Mouse (Mus musculus) intestine, postnatal 0 days (tissue): ENCODE results near the gene Myo15. TPM values are rescaled to one million over a fixed set of nuclear protein-coding genes. Genes with fewer than 3 reads are reported as not detected.
A peak's percentile ranks its signal among the peaks of the same experiment; 100 is the strongest.
"Not testable (repeated sequence)": the region's sequence is repeated elsewhere in the genome, so short reads cannot be mapped to it uniquely, and the experiment has no call there.

Source experiments
- ATAC-seq: fragments of 200-750 bp; cut with Nextera tagmentation; 2 replicates; pipeline ENCODE4 v1.8.0; 2017; ENCODE audit warnings: mild to moderate bottlenecking, moderate TSS enrichment, moderate library complexity
- H3K27ac ChIP-seq: fragments of 300-500 bp; sonication (generic); 2 replicates; pipeline ENCODE4 v1.5.1; 2014; ENCODE audit warnings: mild to moderate bottlenecking, low read depth, low read length, moderate library complexity
- H3K27me3 ChIP-seq: fragments of 300-500 bp; sonication (generic); replicated peaks from 2 replicates; pipeline ENCODE4 v1.6.1; 2014; ENCODE audit warnings: low read length, mixed read lengths; ENCODE audit not compliant: control insufficient read depth, insufficient read depth
- H3K36me3 ChIP-seq: fragments of 300-500 bp; sonication (generic); 2 replicates; pipeline ENCODE4 v1.6.1; 2014; ENCODE audit warnings: mild to moderate bottlenecking, moderate library complexity; ENCODE audit not compliant: control insufficient read depth, insufficient read depth
- H3K4me1 ChIP-seq: fragments of 300-500 bp; sonication (generic); replicated peaks from 2 replicates; pipeline ENCODE4 v1.6.1; 2014; ENCODE audit warnings: antibody characterized with exemption, low read length, mixed read lengths; ENCODE audit not compliant: control insufficient read depth, insufficient read depth
- H3K4me2 ChIP-seq: fragments of 300-500 bp; sonication (generic); replicated peaks from 2 replicates; pipeline ENCODE4 v1.6.1; 2014; ENCODE audit warnings: low read depth, mild to moderate bottlenecking, moderate library complexity
- H3K4me3 ChIP-seq: fragments of 300-500 bp; sonication (generic); 2 replicates; pipeline ENCODE4 v1.5.1; 2014; ENCODE audit warnings: low read depth, low read length
- H3K9ac ChIP-seq: fragments of 300-500 bp; sonication (generic); 2 replicates; pipeline ENCODE4 v1.6.1; 2014; ENCODE audit warnings: mild to moderate bottlenecking, low read depth, low read length
- H3K9me3 ChIP-seq: fragments of 300-500 bp; sonication (generic); 2 replicates; pipeline ENCODE4 v1.6.1; 2016; ENCODE audit warnings: mixed run types; ENCODE audit not compliant: control insufficient read depth
- CTCF ChIP-seq: sonication (generic); IDR thresholded peaks from 2 replicates; pipeline ENCODE4 v1.5.1; 2016; ENCODE audit warnings: low read depth, mild to moderate bottlenecking, control low read depth, antibody characterized with exemption, moderate library complexity
- WGBS: fragments of 180-500 bp; shearing (Covaris S2); extraction: QIAGEN DNeasy Blood & Tissue Kit; methylation state at CpG from one replicate; pipeline ENCODE4 v1.1.7; 2014; 5-methylcytosine and 5-hydroxymethylcytosine counted together
- polyA plus RNA-seq: library from polyadenylated mRNA; unstranded; fragments of >200 nt; fragmentation: Nextera tagmentation; extraction: Ambion mirVana; gene quantifications from 2 replicates; pipeline ENCODE4 v1.2.1, GENCODE M21; 2015

The Myo15 gene
- polyA plus RNA-seq, 1 experiment from 2014 or later = 0.03 TPM

DNA sequence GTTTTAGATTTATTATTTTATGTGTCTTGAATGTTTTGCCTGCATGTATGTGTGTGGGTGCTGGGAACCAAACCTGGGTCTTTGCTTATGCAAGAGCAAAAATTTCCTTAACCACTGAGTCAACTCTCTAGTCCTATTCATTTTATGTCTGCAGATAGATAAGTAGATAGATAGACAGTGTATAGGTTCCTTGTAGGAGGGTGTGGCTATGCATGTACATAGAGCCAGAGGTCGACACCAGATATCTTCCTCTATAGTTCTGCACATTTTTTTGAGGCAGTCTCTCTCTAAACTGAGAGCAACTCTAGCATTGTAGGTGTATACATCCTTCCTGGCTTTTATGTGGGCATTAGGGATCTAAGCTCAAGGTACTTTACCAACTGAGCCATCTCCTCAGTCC is 34.0 kb upstream of the Myo15 start:
- Histone ChIP-seq H3K4me1 (no peaks in the 10 kb centered on the region), H3K4me2 (no peak overlapping the region), H3K27me3 (no peaks in the 10 kb centered on the region), H3K36me3 (peaks cover 76% of the 10 kb centered on the region), H3K9ac (no peak overlapping the region), H3K27ac (no peak overlapping the region), H3K4me3 (no peak overlapping the region), H3K9me3 (no peaks in the 10 kb centered on the region)
- no peak for ATAC-seq
- no peak for TF ChIP-seq CTCF
- WGBS = 54% methylated on average over 1 of the region's 1 CpGs

DNA sequence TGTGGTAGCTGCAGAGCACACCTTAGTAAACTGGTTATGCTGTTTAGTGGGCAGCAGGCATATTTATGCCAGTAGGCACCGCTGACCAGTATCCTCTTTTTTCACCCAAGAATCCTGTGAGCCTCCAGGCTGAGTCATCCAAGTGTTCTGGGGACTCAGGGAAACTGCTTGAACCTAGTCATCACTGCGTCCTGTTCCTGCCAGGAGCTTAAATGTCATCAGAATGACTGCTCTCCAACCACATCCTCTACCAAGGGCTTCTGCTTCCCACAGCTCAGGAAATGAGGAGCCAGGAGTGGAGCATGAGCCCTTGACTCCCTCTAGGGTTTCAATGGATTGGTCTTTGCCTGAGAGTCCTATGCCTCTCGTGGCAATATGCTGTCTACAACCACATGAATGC is 32.5 kb upstream of the Myo15 start:
- H3K9ac ChIP-seq = no peak overlapping the region
- H3K9me3 ChIP-seq = no peaks in the 10 kb centered on the region
- no peak for TF ChIP-seq CTCF
- H3K27me3 ChIP-seq = no peaks in the 10 kb centered on the region
- no peak overlapping the region for H3K27ac ChIP-seq
- no peak overlapping the region for H3K4me3 ChIP-seq
- no peak overlapping the region for H3K4me2 ChIP-seq
- no peaks in the 10 kb centered on the region for H3K4me1 ChIP-seq
- H3K36me3 ChIP-seq = peaks cover 73% of the 10 kb centered on the region
- WGBS = 91% methylated on average over 3 of the region's 3 CpGs
- ATAC-seq = no peak

DNA sequence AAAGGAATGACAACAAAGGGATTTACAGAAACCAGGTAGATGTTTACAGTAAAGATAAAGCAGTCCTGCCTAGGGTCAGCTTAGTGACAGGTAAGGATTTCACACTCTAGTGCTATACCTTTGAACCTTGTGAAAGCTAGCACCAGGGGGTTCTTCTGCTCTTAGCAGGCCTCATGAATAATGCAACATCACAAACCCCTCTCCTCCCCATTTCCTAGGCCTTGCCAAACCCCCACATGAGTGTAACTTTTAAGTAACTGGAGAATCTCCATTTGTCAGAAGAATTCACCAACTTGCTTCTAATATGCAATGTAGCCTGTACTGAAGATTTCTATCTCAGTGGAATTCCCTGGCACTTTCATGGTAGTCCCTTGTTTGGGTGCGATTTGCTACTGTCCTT is 29.5 kb upstream of the Myo15 start:
- peaks cover 72% of the 10 kb centered on the region for H3K36me3 ChIP-seq
- not testable (repeated sequence) for H3K9me3 ChIP-seq, H3K4me2 ChIP-seq, ATAC-seq, H3K4me3 ChIP-seq, H3K4me1 ChIP-seq, H3K27ac ChIP-seq, H3K9ac ChIP-seq, H3K27me3 ChIP-seq
- 15% methylated on average over 1 of the region's 1 CpGs for WGBS

DNA sequence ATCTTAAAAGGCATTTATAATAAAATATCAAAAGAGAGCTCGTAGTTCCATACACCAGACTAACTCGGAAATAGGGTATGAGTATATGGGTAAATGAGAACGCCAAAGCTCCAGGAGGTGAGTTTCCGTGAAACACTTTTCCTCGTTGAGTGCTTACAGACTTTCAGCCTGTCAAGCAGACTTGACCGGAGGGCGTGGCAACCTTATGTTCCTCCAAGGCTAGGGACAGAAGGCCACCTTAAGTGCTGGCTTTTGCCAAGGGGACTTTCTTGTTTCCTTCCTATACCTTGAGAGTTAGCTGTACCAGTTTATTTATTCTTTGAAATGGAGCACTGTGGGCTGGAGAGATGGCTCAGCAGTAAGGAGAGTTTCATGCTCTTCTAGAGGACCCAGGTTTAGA is 29.0 kb upstream of the Myo15 start:
- Histone ChIP-seq H3K27me3 (no peaks in the 10 kb centered on the region), H3K36me3 (peaks cover 67% of the 10 kb centered on the region), H3K27ac (no peak overlapping the region)

DNA sequence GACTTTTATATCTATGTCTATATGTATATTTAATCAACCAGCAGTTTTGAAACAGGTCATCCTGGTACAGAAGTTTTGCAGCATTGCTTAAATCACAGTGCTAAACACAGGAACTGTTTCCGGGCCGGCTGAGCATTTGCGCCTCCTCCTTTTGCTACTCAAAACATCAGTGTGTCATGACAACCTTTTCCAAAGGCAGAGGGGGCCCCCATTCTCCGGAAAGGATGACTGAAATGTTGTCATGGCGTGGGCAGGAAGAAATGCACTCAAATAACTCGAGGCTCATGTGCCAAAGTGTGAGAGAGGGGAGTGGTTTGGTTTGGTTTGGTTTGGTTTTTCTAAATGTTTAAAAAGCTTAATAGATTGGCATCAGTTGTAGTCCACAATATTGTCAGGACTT is 26.2 kb upstream of the Myo15 start:
- H3K27ac ChIP-seq = no peak overlapping the region
- H3K4me3 ChIP-seq = no peak overlapping the region
- H3K9ac ChIP-seq = no peak overlapping the region
- ATAC-seq = no peak
- H3K4me2 ChIP-seq = no peak overlapping the region
- no peaks in the 10 kb centered on the region for H3K27me3 ChIP-seq
- H3K4me1 ChIP-seq = no peaks in the 10 kb centered on the region
- TF ChIP-seq CTCF = no peak
- H3K36me3 ChIP-seq = peaks cover 44% of the 10 kb centered on the region
- WGBS = 89% methylated on average over 6 of the region's 6 CpGs
- H3K9me3 ChIP-seq = no peaks in the 10 kb centered on the region

More for the DNA sequence above, 29.0 kb upstream of the Myo15 start:
- Histone ChIP-seq H3K4me2 (no peak overlapping the region), H3K9me3 (no peaks in the 10 kb centered on the region), H3K9ac (no peak overlapping the region), H3K4me3 (no peak overlapping the region), H3K4me1 (no peaks in the 10 kb centered on the region)
- no peak for ATAC-seq
- TF ChIP-seq CTCF = no peak
- WGBS = 30% methylated on average over 7 of the region's 7 CpGs

DNA sequence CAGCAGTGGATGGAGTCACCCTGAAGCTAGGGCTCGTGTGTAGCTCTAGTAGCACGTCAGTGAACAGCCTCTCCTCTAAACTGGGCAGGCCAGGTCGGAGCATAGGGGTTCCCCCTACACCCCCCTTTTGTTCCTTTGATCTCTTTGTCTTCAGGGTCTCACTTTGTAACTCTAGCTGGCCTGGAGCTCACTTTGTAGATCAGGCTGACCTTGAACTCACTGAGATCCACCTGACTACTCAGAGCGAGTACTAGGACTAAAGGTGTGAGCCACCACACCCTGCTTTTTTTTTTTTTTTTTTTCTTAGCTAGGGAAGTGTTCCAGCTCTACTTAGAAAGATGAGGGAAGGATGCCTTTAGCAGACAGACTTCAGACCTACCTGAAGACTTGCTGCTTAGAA is 25.1 kb upstream of the Myo15 start:
- Histone ChIP-seq H3K27me3 (no peaks in the 10 kb centered on the region), H3K9me3 (no peaks in the 10 kb centered on the region), H3K4me3 (no peak overlapping the region), H3K4me1 (no peaks in the 10 kb centered on the region), H3K36me3 (peaks cover 33% of the 10 kb centered on the region), H3K27ac (no peak overlapping the region), H3K4me2 (no peak overlapping the region), H3K9ac (no peak overlapping the region)
- TF ChIP-seq CTCF = no peak
- whole genome bisulfite sequencing = 69% methylated on average over 4 of the region's 4 CpGs
- no peak for ATAC-seq

DNA sequence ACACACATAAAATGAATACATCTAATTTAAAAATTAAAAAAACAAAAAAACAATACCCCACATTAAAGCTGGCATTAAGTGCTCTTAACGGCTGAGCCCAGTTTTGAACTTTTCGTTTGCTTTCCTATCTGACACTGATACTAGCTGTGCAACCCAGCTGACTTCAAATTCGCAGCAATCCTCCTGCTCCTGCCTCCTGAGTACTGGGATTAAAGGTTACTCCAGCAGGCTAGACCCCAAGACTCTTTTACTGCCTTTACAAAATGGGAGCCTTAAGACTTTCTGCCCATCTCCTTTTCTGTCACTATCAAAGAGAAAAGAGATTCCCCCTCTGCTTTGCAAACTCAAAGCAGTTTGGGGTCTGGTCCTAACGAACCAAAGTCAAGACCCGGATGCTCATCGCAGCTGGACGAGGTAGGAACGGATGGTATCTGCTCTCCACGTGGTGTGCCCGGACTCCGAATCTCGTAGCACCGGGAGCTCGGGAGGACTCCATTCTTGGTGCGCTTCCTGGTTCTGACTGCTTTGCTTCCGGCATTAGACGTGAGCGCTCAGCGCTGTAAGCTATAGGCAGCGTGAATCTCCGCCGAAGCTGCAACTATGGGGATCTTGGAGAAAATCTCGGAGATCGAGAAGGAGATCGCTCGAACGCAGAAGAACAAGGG is 14.9 kb upstream of the Myo15 start, which contains the start of gene Drg2:
Gene Drg2, plus strand, starts transcription at position 512 of the 665 bp plus-strand sequence.
- peak within 1 kb of the TSS; percentile 79 for H3K9ac ChIP-seq
- no peaks in the 10 kb centered on the region; the same call in 1 of the 2 replicates for H3K4me1 ChIP-seq
- H3K9me3 ChIP-seq = no peaks in the 10 kb centered on the region
- TF ChIP-seq CTCF = no peak
- H3K4me2 ChIP-seq = peak within 1 kb of the TSS; percentile 75
- no peaks in the 10 kb centered on the region for H3K27me3 ChIP-seq
- peak within 1 kb of the TSS; percentile 56 for H3K4me3 ChIP-seq
- peaks cover 29% of the 10 kb centered on the region for H3K36me3 ChIP-seq
- WGBS = 5% methylated on average over 27 of the region's 27 CpGs
- peak within 1 kb of the TSS; percentile 57 for H3K27ac ChIP-seq
- peak; percentile 91 for ATAC-seq
